Mouse (Mus musculus) heart, adult 2 months (tissue): Measurements from ENCODE around the gene Ttll10.

ENCODE experiments used
- CTCF ChIP-seq: fragments of 200-600 bp; IDR thresholded peaks from 2 replicates; pipeline ENCODE4 v1.8.1; 2022; ENCODE audit warnings: antibody characterized with exemption, mild to moderate bottlenecking, moderate library complexity
- EP300 ChIP-seq: fragments of 200-500 bp; IDR thresholded peaks from 2 replicates; pipeline ENCODE4 v1.6.1; 2011; ENCODE audit warnings: low read depth, low read length, control low read depth; ENCODE audit not compliant: insufficient read depth

DNA sequence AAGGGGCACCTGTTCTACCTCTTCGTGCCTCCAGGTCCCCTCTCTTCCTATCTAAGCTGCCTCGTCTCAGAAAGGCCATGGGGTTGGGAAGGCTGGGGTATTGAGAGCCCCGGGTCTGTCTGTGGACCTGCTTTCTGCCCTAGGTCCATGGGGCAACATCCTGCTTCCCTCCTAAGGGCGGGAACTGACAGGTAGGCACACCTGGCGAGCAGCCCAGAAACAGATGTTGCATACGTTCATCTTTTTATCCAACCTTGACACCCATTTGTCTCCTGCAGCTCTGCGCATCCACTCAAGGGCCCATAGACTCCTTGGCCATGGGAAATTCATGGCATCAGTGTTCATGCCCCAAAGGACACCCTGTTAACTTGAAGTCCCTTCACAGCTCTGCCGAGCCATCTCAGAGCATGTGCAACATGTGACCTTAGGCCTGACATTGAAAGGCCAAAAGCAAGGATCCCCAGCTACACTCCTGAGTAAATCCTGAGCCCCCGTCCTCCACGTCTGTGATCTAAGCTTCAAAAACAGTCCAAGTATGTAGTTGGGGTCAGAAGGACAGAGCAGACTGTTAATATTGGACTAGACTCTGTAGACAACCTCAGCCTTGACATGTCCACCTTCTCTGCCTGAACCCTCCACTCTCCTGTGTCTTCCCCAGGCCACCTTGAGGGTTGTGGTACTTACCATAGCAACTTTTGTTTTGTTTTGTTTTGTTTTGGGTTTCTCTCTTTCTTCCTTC is 6.1 kb upstream of the Ttll10 start:
- no peak for TF ChIP-seq CTCF
- TF ChIP-seq EP300, result no peak
